Mouse (Mus musculus) hindbrain, embryonic 13.5 days (tissue): ENCODE data around the gene Ripply1. TPM values are rescaled to one million over a fixed set of nuclear protein-coding genes. Genes with fewer than 3 reads are reported as not detected.

Experiments
- ATAC-seq: fragments of 200-750 bp; cut with Nextera tagmentation; 2 replicates; pipeline ENCODE4 v1.8.0; 2017; ENCODE audit warnings: moderate TSS enrichment; ENCODE audit not compliant: low FRiP score
- H3K27ac ChIP-seq: fragments of 300-500 bp; sonication (generic); 2 replicates; pipeline ENCODE4 v1.5.1; 2015; ENCODE audit warnings: inconsistent platforms, mild to moderate bottlenecking, moderate library complexity
- H3K27me3 ChIP-seq: fragments of 300-500 bp; sonication (generic); 2 replicates; pipeline ENCODE4 v1.6.1; 2015; ENCODE audit warnings: mild to moderate bottlenecking, inconsistent platforms
- H3K36me3 ChIP-seq: fragments of 300-500 bp; sonication (generic); 2 replicates; pipeline ENCODE4 v1.6.1; 2015; ENCODE audit warnings: mild to moderate bottlenecking, inconsistent platforms
- H3K4me1 ChIP-seq: fragments of 300-500 bp; sonication (generic); replicated peaks from 2 replicates; pipeline ENCODE4 v1.6.1; 2015; ENCODE audit warnings: inconsistent platforms
- H3K4me2 ChIP-seq: fragments of 300-500 bp; sonication (generic); 2 replicates; pipeline ENCODE4 v1.6.1; 2015; ENCODE audit warnings: inconsistent platforms, mild to moderate bottlenecking, moderate library complexity
- H3K4me3 ChIP-seq: fragments of 300-500 bp; sonication (generic); 2 replicates; pipeline ENCODE4 v1.5.1; 2015; ENCODE audit warnings: mild to moderate bottlenecking, inconsistent platforms
- H3K9ac ChIP-seq: fragments of 300-500 bp; sonication (generic); 2 replicates; pipeline ENCODE4 v1.6.1; 2015; ENCODE audit warnings: mild to moderate bottlenecking, inconsistent platforms
- H3K9me3 ChIP-seq: fragments of 300-500 bp; sonication (generic); 2 replicates; pipeline ENCODE4 v1.6.1; 2016; ENCODE audit warnings: inconsistent platforms
- WGBS: fragments of 180-500 bp; shearing (Covaris S2); methylation state at CpG from one replicate; pipeline ENCODE4 v1.1.7; 2015; 5-methylcytosine and 5-hydroxymethylcytosine counted together
- polyA plus RNA-seq: library from polyadenylated mRNA; unstranded; fragments of >200 nt; fragmentation: Nextera tagmentation; extraction: Ambion mirVana; gene quantifications from 2 replicates; pipeline ENCODE4 v1.2.1, GENCODE M21; 2015

The Ripply1 gene
- polyA plus RNA-seq, 1 experiment from 2014 or later = not detected

DNA sequence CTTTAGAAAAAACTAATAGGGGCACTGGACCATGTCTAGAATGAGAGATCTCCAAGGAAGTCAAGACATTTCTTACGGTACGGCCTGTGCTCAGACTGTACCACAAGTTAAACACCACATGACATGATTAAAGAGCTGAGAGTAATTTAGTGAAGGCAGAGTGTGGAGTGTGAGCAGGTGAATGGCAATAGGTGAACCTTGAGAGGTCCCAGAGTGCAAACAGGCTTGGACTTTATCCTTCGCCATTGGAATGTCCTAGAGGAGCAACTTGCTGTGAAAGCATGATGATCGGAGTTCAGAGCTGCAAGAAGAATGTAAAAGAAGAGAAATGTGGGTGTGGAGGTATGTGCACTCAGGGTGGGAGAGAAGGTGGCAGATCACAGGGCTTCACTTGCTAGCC, 23.8 kb upstream of the Ripply1 start:
- ATAC-seq = no peak
- Histone ChIP-seq H3K4me2 (no peak overlapping the region), H3K36me3 (no peaks in the 10 kb centered on the region), H3K4me1 (no peaks in the 10 kb centered on the region), H3K9ac (no peak overlapping the region), H3K9me3 (no peaks in the 10 kb centered on the region), H3K27me3 (peaks cover 16% of the 10 kb centered on the region; the same call in 1 of the 2 replicates), H3K27ac (no peak overlapping the region), H3K4me3 (no peak overlapping the region)
- WGBS = 88% methylated on average over 4 of the region's 4 CpGs

GRCm38 (mm10) chrX:139803028-139803427, 20.9 kb upstream of the Ripply1 start:
- H3K9me3 ChIP-seq = no peaks in the 10 kb centered on the region
- H3K4me1 ChIP-seq = no peaks in the 10 kb centered on the region
- H3K4me2 ChIP-seq = no peak overlapping the region
- no peak overlapping the region for H3K4me3 ChIP-seq
- no peak overlapping the region for H3K27ac ChIP-seq
- 86% methylated on average over 2 of the region's 2 CpGs for WGBS
- no peak overlapping the region for H3K9ac ChIP-seq
- ATAC-seq = no peak
- H3K27me3 ChIP-seq = peaks cover 4% of the 10 kb centered on the region; the same call in 1 of the 2 replicates
- no peaks in the 10 kb centered on the region for H3K36me3 ChIP-seq

GRCm38 (mm10) chrX:139800406-139800878, 18.3 kb upstream of the Ripply1 start, which contains the start of gene Cldn2:
Cldn2 (plus strand) TSS chrX:139800828.
- 67% methylated on average over 8 of the region's 8 CpGs for WGBS
- Histone ChIP-seq H3K4me2 (no peak within 1 kb of the TSS), H3K27me3 (no peaks in the 10 kb centered on the region), H3K4me1 (no peaks in the 10 kb centered on the region), H3K27ac (no peak within 1 kb of the TSS), H3K9ac (no peak within 1 kb of the TSS), H3K36me3 (no peaks in the 10 kb centered on the region), H3K4me3 (no peak within 1 kb of the TSS), H3K9me3 (no peaks in the 10 kb centered on the region)
- no peak for ATAC-seq

GRCm38 (mm10) chrX:139799953-139800352, 17.8 kb upstream of the Ripply1 start:
- H3K4me1 ChIP-seq = no peaks in the 10 kb centered on the region
- no peak overlapping the region for H3K9ac ChIP-seq
- H3K4me3 ChIP-seq = no peak overlapping the region
- no peak overlapping the region for H3K4me2 ChIP-seq
- no peaks in the 10 kb centered on the region for H3K9me3 ChIP-seq
- H3K27me3 ChIP-seq = no peaks in the 10 kb centered on the region
- ATAC-seq = no peak
- WGBS = 84% methylated on average over 3 of the region's 3 CpGs
- no peaks in the 10 kb centered on the region for H3K36me3 ChIP-seq
- no peak overlapping the region for H3K27ac ChIP-seq

DNA sequence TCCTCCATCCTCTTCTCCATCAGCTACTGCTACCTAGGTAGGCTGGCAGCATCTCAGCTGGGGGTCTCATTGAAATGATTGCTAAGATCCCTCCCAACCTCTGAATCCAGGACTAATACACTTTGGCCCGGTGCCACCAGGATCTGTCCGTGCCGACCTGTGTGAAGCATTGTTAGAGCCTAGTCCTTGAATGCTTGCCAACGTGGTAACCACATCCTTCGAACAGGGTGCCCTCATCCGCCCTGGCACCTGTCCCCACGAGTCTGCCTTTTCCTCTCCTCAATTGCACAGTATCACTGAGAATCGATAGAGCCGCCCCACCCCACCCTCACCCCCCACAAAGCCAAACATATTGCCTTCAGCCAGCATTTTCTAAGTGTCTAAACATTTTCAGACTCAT, 15.7 kb upstream of the Ripply1 start:
- no peak overlapping the region for H3K9ac ChIP-seq
- no peak overlapping the region for H3K27ac ChIP-seq
- ATAC-seq = no peak
- H3K4me1 ChIP-seq = no peaks in the 10 kb centered on the region
- H3K27me3 ChIP-seq = no peaks in the 10 kb centered on the region
- 84% methylated on average over 9 of the region's 9 CpGs for WGBS
- H3K9me3 ChIP-seq = no peaks in the 10 kb centered on the region
- H3K4me2 ChIP-seq = no peak overlapping the region
- H3K4me3 ChIP-seq = no peak overlapping the region
- H3K36me3 ChIP-seq = no peaks in the 10 kb centered on the region

- ATAC-seq = no peak
- 0 out of 2 replicates have a peak, but pooled peaks cover 2% of the 10 kb centered on the region for H3K27me3 ChIP-seq
- no peak overlapping the region for H3K4me3 ChIP-seq
- H3K9me3 ChIP-seq = no peaks in the 10 kb centered on the region
- H3K9ac ChIP-seq = no peak overlapping the region
- H3K27ac ChIP-seq = no peak overlapping the region
- H3K4me2 ChIP-seq = no peak overlapping the region
- WGBS = 86% methylated on average over 6 of the region's 6 CpGs
- no peaks in the 10 kb centered on the region for H3K36me3 ChIP-seq
- H3K4me1 ChIP-seq = no peaks in the 10 kb centered on the region
These were observed 13.9 kb upstream of the Ripply1 start for GRCm38 (mm10) chrX:139796037-139796436.

- no peak overlapping the region for H3K4me3 ChIP-seq
- no peak for ATAC-seq
- no peaks in the 10 kb centered on the region for H3K36me3 ChIP-seq
- H3K4me2 ChIP-seq = no peak overlapping the region
- no peaks in the 10 kb centered on the region for H3K9me3 ChIP-seq
- no peak overlapping the region for H3K27ac ChIP-seq
- H3K9ac ChIP-seq = no peak overlapping the region
- WGBS = 86% methylated on average over 7 of the region's 7 CpGs
- H3K4me1 ChIP-seq = no peaks in the 10 kb centered on the region
- peaks cover 7% of the 10 kb centered on the region; the same call in 1 of the 2 replicates for H3K27me3 ChIP-seq
These were observed 12.1 kb upstream of the Ripply1 start for GRCm38 (mm10) chrX:139794072-139794845.

- no peaks in the 10 kb centered on the region for H3K9me3 ChIP-seq
- peaks cover 3% of the 10 kb centered on the region; the same call in 1 of the 2 replicates for H3K4me1 ChIP-seq
- no peak for ATAC-seq
- H3K36me3 ChIP-seq = no peaks in the 10 kb centered on the region
- H3K4me2 ChIP-seq = no peak overlapping the region
- no peak overlapping the region for H3K4me3 ChIP-seq
- H3K27ac ChIP-seq = no peak overlapping the region
- peaks cover 28% of the 10 kb centered on the region; the same call in 1 of the 2 replicates for H3K27me3 ChIP-seq
- no peak overlapping the region for H3K9ac ChIP-seq
- 72% methylated on average over 1 of the region's 1 CpGs for WGBS
These were observed 3.6 kb upstream of the Ripply1 start for GRCm38 (mm10) chrX:139785764-139786163.

- no peak overlapping the region for H3K4me2 ChIP-seq
- no peaks in the 10 kb centered on the region for H3K9me3 ChIP-seq
- H3K36me3 ChIP-seq = no peaks in the 10 kb centered on the region
- peaks cover 34% of the 10 kb centered on the region; the same call in 1 of the 2 replicates for H3K27me3 ChIP-seq
- no peak for ATAC-seq
- H3K9ac ChIP-seq = no peak overlapping the region
- peaks cover 3% of the 10 kb centered on the region; the same call in 1 of the 2 replicates for H3K4me1 ChIP-seq
- H3K4me3 ChIP-seq = no peak overlapping the region
- 39% methylated on average over 3 of the region's 3 CpGs for WGBS
- H3K27ac ChIP-seq = no peak overlapping the region
These were observed 881 bp upstream of the Ripply1 start for GRCm38 (mm10) chrX:139783045-139783422.

GRCm38 (mm10) chrX:139781563-139781962, 590 bp downstream of the Ripply1 start:
- Histone ChIP-seq H3K4me1 (peaks cover 3% of the 10 kb centered on the region; the same call in 1 of the 2 replicates), H3K4me2 (no peak overlapping the region), H3K27ac (no peak overlapping the region), H3K4me3 (no peak overlapping the region), H3K9me3 (no peaks in the 10 kb centered on the region), H3K9ac (no peak overlapping the region), H3K36me3 (no peaks in the 10 kb centered on the region), H3K27me3 (peaks cover 34% of the 10 kb centered on the region; the same call in 1 of the 2 replicates)
- 65% methylated on average over 4 of the region's 4 CpGs for WGBS
- no peak for ATAC-seq

DNA sequence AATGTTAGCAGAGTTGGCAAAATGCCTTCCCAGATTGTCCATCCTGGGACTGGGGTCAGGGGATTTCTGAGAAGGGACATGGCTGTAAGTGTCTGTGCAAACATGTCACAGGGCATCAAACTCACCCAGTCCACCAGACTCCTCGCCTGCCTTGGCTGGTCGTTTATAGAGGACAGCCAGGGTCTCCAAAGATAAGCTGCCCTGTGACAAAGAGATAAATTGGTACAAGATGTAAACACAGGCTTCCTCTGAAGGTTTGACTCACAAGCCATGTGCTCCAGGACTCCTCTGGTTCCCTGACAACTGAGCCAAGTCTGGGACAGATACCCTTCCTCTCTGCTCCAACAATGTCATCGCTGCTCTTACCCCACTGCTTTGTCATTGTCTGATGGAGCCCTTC, 1.2 kb downstream of the Ripply1 start:
- no peak overlapping the region for H3K9ac ChIP-seq
- no peaks in the 10 kb centered on the region for H3K9me3 ChIP-seq
- H3K4me3 ChIP-seq = no peak overlapping the region
- ATAC-seq = no peak
- H3K27me3 ChIP-seq = peaks cover 33% of the 10 kb centered on the region; the same call in 1 of the 2 replicates
- 64% methylated on average over 3 of the region's 3 CpGs for whole genome bisulfite sequencing
- H3K36me3 ChIP-seq = no peaks in the 10 kb centered on the region
- H3K4me1 ChIP-seq = peaks cover 3% of the 10 kb centered on the region; the same call in 1 of the 2 replicates
- H3K4me2 ChIP-seq = no peak overlapping the region
- H3K27ac ChIP-seq = no peak overlapping the region

DNA sequence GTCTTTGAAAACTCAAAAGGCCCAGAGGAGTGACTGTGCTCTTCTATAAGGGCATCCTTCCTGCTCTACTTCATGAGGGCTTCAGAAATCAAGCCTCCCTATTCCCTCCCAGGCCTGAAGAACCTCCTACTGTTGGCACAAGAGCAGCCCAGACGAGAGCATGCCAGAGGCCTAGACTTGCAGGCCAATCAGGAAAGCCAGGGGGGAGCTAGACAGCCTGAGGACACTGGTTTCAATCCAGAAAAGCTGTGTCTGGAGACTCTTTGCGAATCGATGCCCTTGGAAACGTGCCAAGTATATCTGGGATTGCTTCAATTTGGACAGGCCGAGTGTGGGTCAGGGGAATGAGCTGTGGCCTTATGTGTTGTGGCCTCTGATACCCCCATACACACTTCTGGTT, 2.8 kb downstream of the Ripply1 start:
- Histone ChIP-seq H3K4me1 (peaks cover 3% of the 10 kb centered on the region; the same call in 1 of the 2 replicates), H3K9me3 (no peaks in the 10 kb centered on the region), H3K4me2 (no peak overlapping the region), H3K4me3 (no peak overlapping the region), H3K9ac (no peak overlapping the region), H3K27me3 (peaks cover 42% of the 10 kb centered on the region; the same call in 1 of the 2 replicates), H3K27ac (no peak overlapping the region), H3K36me3 (no peaks in the 10 kb centered on the region)
- WGBS = 80% methylated on average over 5 of the region's 5 CpGs
- ATAC-seq = no peak

DNA sequence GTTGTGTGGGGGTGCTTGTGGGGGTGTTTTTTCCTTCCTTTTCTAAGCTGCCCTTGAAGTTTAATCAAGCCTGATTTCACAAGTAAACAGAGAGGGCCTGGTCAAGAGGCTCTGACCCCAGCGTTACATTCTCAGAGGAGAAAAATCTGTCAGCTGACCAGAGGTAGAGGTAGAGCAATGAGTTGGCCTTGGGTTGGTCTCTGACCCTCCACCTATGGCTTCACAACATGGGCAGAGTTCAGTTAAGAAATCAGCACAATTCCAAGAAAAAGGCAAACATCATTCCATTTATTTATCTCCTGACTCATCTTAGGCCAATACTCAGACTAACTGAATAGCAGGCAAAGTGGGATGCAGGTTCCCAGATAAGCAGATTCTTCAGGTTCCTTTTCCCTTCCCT, 3.3 kb downstream of the Ripply1 start:
- no peak overlapping the region for H3K9ac ChIP-seq
- 64% methylated on average over 1 of the region's 1 CpGs for WGBS
- H3K4me2 ChIP-seq = no peak overlapping the region
- peaks cover 42% of the 10 kb centered on the region; the same call in 1 of the 2 replicates for H3K27me3 ChIP-seq
- peaks cover 3% of the 10 kb centered on the region; the same call in 1 of the 2 replicates for H3K4me1 ChIP-seq
- no peaks in the 10 kb centered on the region for H3K9me3 ChIP-seq
- H3K36me3 ChIP-seq = no peaks in the 10 kb centered on the region
- no peak overlapping the region for H3K4me3 ChIP-seq
- no peak overlapping the region for H3K27ac ChIP-seq
- no peak for ATAC-seq
